Mouse (Mus musculus) MEL (cell line): Measurements from ENCODE around the gene Sap30.
A peak's percentile ranks its signal among the peaks of the same experiment; 100 is the strongest.

Experiments
- BHLHE40 ChIP-seq: IDR thresholded peaks from 2 replicates; pipeline ENCODE4 v1.6.1; 2012; ENCODE audit warnings: low read depth, mild to moderate bottlenecking, inconsistent platforms, low read length, improper control_type of control experiment, borderline replicate concordance
- CHD2 ChIP-seq: IDR thresholded peaks from 2 replicates; pipeline ENCODE4 v1.6.1; 2011; ENCODE audit warnings: low read length, improper control_type of control experiment
- CTCF ChIP-seq, 3 experiments: IDR thresholded peaks in 2 of 3; conservative IDR thresholded peaks in 1 of 3; 2 replicates each; pipeline ENCODE4 v1.5.1; 2011 to 2012; ENCODE audit warnings: low read length in 3 of 3, low read depth in 2 of 3, mild to moderate bottlenecking in 2 of 3, improper control_type of control experiment in 1 of 3, inconsistent platforms in 1 of 3, mixed read lengths in 1 of 3, moderate library complexity in 1 of 3; ENCODE audit not compliant: control insufficient read depth in 1 of 3, insufficient read depth in 1 of 3, poor library complexity in 1 of 3, severe bottlenecking in 1 of 3
- EP300 ChIP-seq, 2 experiments: IDR thresholded peaks; 2 replicates each; pipeline ENCODE4 v1.6.1; 2011; ENCODE audit warnings: improper control_type of control experiment in 2 of 2, low read length in 2 of 2, low read depth in 1 of 2, mild to moderate bottlenecking in 1 of 2
- POLR2A ChIP-seq, 2 experiments: IDR thresholded peaks; 2 replicates each; pipeline ENCODE4 v1.6.1; 2011 to 2012; ENCODE audit warnings: low read length in 2 of 2, mild to moderate bottlenecking in 2 of 2, control low read depth in 1 of 2, improper control_type of control experiment in 1 of 2, low read depth in 1 of 2, moderate library complexity in 1 of 2; ENCODE audit not compliant: control insufficient read depth in 1 of 2, insufficient read depth in 1 of 2, poor library complexity in 1 of 2
- RCOR1 ChIP-seq: IDR thresholded peaks from 2 replicates; pipeline ENCODE4 v1.6.1; 2012; ENCODE audit warnings: low read depth, mild to moderate bottlenecking, inconsistent platforms, low read length, improper control_type of control experiment

DNA sequence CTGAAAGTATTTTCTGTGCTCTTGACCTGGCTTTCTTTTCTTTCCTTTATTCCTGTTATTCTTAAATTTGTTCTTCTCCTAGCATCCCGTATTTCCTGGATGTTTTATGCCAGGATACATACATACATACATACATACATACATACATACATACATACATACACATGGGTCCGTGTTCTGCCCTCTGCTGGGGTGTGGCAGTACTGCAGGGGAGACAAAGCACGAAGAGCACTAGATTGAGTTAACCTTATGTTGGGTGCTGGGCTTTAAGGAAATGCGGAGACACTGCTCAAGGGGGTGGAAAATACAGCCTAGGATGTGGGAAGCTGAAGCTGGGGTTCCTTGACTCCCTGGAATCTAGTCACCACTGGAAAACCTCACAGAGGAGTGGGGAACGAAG is 16.0 kb upstream of the Sap30 start:
- TF ChIP-seq POLR2A (IDR thresholded peaks at IDR 0.05; ENCODE audit: control insufficient read depth in 1 of 2, insufficient read depth in 1 of 2, low read depth in 1 of 2, low read length in 2 of 2, poor library complexity in 1 of 2) (no peak), EP300 (IDR thresholded peaks at IDR 0.05; ENCODE audit: low read depth in 1 of 2, low read length in 2 of 2) (no peak), BHLHE40 (no peak), CTCF (IDR thresholded peaks at IDR 0.05 in 2 of 3, conservative IDR thresholded peaks at IDR 0.05 in 1 of 3; ENCODE audit: control insufficient read depth in 1 of 3, insufficient read depth in 1 of 3, low read depth in 2 of 3, low read length in 3 of 3, poor library complexity in 1 of 3, severe bottlenecking in 1 of 3) (peak; percentile 75 to 89 (median 76)), RCOR1 (no peak), CHD2 (no peak)
